Mouse (Mus musculus) erythroid progenitor cell, adult 5-6 weeks (primary cell): ENCODE data around the gene Rcor3. TPM values are rescaled to one million over a fixed set of nuclear protein-coding genes. Genes with fewer than 3 reads are reported as not detected.

Source experiments
- ATAC-seq: replicated peaks from 2 replicates; pipeline ENCODE4 v1.8.0; 2016; ENCODE audit warnings: moderate number of reproducible peaks, mild to moderate bottlenecking, moderate TSS enrichment, inconsistent platforms; ENCODE audit not compliant: poor library complexity, low FRiP score, severe bottlenecking
- total RNA-seq, 2 experiments: library from RNA; stranded (forward) in 1 of 2; stranded (reverse) in 1 of 2; fragments of 150-400 nt in 1 of 2; fragments of 186-747, 209-891 nt in 1 of 2; gene quantifications; 2 replicates each; pipeline versions ENCODE4 v1.2.3 to v1.2.4; 2015 to 2017; ENCODE audit warnings: low replicate concordance in 2 of 2

Gene Rcor3
- total RNA-seq, 2 experiments from 2014 or later, result 29.3 to 56.2 TPM

- ATAC-seq, result no peak
Observed at GRCm38 (mm10) chr1:192074824-192075223, 63.0 kb downstream of the Rcor3 start.

GRCm38 (mm10) chr1:192072426-192072825, 65.4 kb downstream of the Rcor3 start:
- no peak for ATAC-seq

- ATAC-seq, result no peak
Observed at GRCm38 (mm10) chr1:192070618-192071051, 67.2 kb downstream of the Rcor3 start.

DNA sequence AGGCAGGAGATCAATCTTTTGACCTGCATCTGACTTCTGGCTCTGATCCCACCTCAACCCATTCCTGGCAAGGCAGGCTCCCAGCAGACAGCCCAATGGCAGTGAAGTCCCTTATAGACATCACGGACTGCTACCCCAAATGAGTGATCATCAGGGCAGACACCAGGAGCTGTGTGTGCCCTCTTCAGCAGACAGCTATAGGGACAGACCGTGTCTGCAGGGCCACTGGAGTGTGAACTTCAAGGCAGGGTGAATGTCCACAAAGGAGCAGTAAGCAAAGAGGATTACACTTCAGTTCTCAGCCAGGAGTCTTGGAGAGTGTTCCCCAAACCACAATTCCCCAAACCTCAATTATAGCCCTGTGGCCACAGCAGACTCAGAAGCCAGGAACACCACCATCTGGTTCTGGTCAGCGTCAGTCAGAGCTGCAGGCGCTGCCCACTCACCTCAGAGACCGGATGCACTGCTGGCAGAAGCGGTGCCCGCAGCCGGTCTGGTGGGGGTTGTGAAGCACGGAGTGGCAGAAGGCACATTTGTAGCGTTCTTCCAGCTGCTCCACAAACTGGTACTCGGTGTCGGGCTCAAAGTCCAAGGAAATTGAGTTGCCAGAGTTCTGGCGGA, 67.8 kb downstream of the Rcor3 start:
- ATAC-seq, result no peak

- ATAC-seq, result 0 out of 2 replicates have a peak, but pooled peaks have one; percentile 57
Observed at GRCm38 (mm10) chr1:192068188-192068587, 69.7 kb downstream of the Rcor3 start.

GRCm38 (mm10) chr1:192066956-192067355, 70.9 kb downstream of the Rcor3 start:
- no peak for ATAC-seq

- no peak for ATAC-seq
Observed at GRCm38 (mm10) chr1:192063209-192063946, 74.5 kb downstream of the Rcor3 start.

DNA sequence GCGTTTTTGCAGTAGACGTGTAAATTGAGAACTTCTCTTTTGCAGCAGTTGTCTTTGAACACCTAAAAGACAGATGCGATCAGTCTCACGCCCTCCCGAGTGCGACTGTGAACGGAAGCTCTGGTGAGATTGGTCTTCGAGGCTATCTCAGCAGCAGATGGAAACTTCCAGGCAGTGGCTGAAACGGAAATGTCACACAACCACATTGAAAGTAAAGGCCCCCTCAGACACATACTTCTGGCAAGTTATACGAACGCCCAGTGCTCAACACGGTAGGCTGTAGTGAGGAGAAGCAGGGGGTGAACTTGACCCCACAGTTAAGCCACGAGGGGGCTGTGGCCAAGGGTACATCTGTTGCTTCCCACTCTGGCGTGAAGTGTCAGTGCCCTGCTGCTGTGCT, 75.2 kb downstream of the Rcor3 start:
- ATAC-seq, result no peak

DNA sequence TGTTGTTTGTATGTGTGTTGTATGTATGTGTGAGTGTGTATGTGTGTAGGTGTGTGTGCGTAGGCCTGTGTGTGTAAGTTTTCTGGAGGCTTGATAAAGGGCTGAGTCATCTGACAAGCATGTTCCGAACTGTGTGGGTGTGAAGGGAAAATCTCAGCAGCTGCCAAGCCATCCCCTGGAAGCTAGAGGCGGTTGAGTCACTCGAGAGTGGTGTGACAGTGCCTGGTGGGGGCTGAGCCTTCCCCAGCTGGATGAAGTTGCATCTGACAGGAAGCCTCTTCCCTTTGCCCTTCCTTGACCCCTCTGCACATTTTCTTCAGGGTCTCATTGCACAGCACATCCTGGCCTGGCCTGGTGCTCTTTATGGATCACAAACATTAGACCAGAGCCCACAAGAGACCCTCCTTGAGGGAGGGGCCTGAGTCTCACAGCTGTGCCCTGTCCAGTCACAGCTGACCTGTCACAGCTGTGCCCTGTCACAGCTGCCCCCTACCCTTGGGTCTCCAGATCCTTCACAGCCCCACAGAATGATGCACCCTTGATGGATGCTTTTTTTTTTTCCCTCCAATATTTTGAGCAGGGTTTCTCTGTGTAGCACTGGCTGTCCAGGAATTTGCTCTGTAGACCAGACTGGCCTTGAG, 76.1 kb downstream of the Rcor3 start:
- no peak for ATAC-seq

DNA sequence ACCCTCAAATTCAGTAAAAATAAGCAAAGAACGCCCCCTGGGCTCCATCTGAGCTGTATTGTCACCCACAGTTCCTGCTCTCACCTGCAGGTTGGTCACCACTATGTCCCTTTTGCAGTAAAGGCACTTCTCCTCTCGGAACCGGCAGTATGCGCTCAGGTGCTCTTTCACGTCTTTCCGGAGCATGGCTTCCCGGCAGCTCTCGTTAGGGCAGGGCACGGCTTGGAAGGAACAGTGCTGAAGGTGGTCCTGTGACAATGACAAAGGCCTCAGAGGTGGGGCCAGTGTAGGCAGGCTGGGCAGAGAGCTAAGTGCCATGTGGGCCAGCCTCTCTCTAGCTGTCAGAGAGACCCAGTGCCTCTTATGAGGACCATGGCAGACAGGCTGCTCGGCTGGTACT, 79.0 kb downstream of the Rcor3 start:
- ATAC-seq, result no peak

DNA sequence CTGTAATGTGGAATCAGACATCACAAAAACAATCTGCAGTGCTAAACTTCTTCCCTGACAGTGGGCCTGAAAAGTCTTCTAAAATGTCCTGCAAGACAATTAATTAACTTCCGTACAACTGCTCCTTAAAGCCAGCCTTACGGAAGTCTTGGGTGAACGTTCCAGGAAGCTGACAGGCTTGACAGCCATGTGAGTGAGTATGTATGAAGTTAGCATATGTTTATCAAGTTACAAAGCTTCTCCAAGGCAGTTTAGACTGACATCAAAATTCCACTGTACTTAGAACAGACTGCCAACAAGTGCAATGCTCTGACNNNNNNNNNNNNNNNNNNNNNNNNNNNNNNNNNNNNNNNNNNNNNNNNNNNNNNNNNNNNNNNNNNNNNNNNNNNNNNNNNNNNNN, 84.1 kb downstream of the Rcor3 start:
- ATAC-seq, result no peak

- ATAC-seq, result no peak
Observed at GRCm38 (mm10) chr1:192052986-192053385, 84.9 kb downstream of the Rcor3 start.

GRCm38 (mm10) chr1:192052461-192052860, 85.4 kb downstream of the Rcor3 start:
- ATAC-seq, result no peak

Other genes starting within 250 kb of the Rcor3 start
- gene Slc30a1, start 231.3 kb downstream of the Rcor3 start, total RNA-seq (2015; ENCODE audit: low replicate concordance), result 12.6 and 16.6 TPM in 2 replicates
- gene Slc30a1, start 231.3 kb downstream of the Rcor3 start, total RNA-seq (2017; ENCODE audit: low replicate concordance), result 13.2 and 21.7 TPM in 2 replicates
- not detected in 2 replicates for gene Rd3, start 160.7 kb downstream of the Rcor3 start, total RNA-seq (2015; ENCODE audit: low replicate concordance)
- gene Rd3, start 160.7 kb downstream of the Rcor3 start, total RNA-seq (2017; ENCODE audit: low replicate concordance), result not detected in 2 replicates
- gene Traf5, start 45.5 kb downstream of the Rcor3 start, total RNA-seq (2015; ENCODE audit: low replicate concordance), result 6.1 and 16.3 TPM in 2 replicates
- gene Traf5, start 45.5 kb downstream of the Rcor3 start, total RNA-seq (2017; ENCODE audit: low replicate concordance), result 9.1 and 16.4 TPM in 2 replicates
- gene Kcnh1, start 52.7 kb upstream of the Rcor3 start, total RNA-seq (2015; ENCODE audit: low replicate concordance), result not detected in 2 replicates
- not detected in 2 replicates for gene Kcnh1, start 52.7 kb upstream of the Rcor3 start, total RNA-seq (2017; ENCODE audit: low replicate concordance)